Mouse (Mus musculus) liver, embryonic 11.5 days (tissue): ENCODE data around the gene Prrc2b. TPM values are rescaled to one million over a fixed set of nuclear protein-coding genes. Genes with fewer than 3 reads are reported as not detected.
A peak's percentile ranks its signal among the peaks of the same experiment; 100 is the strongest.

Source experiments
- ATAC-seq: fragments of 200-750 bp; cut with Nextera tagmentation; replicated peaks from 2 replicates; pipeline ENCODE4 v1.8.0; 2017; ENCODE audit warnings: moderate number of reproducible peaks, mild to moderate bottlenecking, moderate TSS enrichment, moderate library complexity; ENCODE audit not compliant: low FRiP score
- DNase-seq: peaks from one replicate; pipeline ENCODE4 v3.0.0-alpha.2; 2017; ENCODE audit warnings: low spot score
- H3K27ac ChIP-seq: fragments of 300-500 bp; sonication (generic); 2 replicates; pipeline ENCODE4 v1.5.1; 2014; ENCODE audit warnings: mild to moderate bottlenecking, low read depth, low read length, control low read depth
- H3K27me3 ChIP-seq: fragments of 300-500 bp; sonication (generic); replicated peaks from 2 replicates; pipeline ENCODE4 v1.6.1; 2014; ENCODE audit warnings: low read length, mixed read lengths; ENCODE audit not compliant: control insufficient read depth, insufficient read depth
- H3K36me3 ChIP-seq: fragments of 300-500 bp; sonication (generic); 2 replicates; pipeline ENCODE4 v1.6.1; 2014; ENCODE audit warnings: mild to moderate bottlenecking, low read length, moderate library complexity, mixed read lengths; ENCODE audit not compliant: control insufficient read depth, insufficient read depth
- H3K4me1 ChIP-seq: fragments of 300-500 bp; sonication (generic); replicated peaks from 2 replicates; pipeline ENCODE4 v1.6.1; 2014; ENCODE audit warnings: low read length, mixed read lengths; ENCODE audit not compliant: control insufficient read depth, insufficient read depth
- H3K4me2 ChIP-seq: fragments of 300-500 bp; sonication (generic); 2 replicates; pipeline ENCODE4 v1.6.1; 2014; ENCODE audit warnings: mild to moderate bottlenecking, control low read depth, moderate library complexity
- H3K4me3 ChIP-seq: fragments of 300-500 bp; sonication (generic); 2 replicates; pipeline ENCODE4 v1.5.1; 2014; ENCODE audit warnings: low read depth, low read length, control low read depth
- H3K9ac ChIP-seq: fragments of 300-500 bp; sonication (generic); 2 replicates; pipeline ENCODE4 v1.6.1; 2014; ENCODE audit warnings: low read depth, low read length, control low read depth
- H3K9me3 ChIP-seq: fragments of 300-500 bp; sonication (generic); 2 replicates; pipeline ENCODE4 v1.6.1; 2016; ENCODE audit warnings: low read length, inconsistent platforms, mixed read lengths; ENCODE audit not compliant: control insufficient read depth
- WGBS: fragments of 180-500 bp; shearing (Covaris S2); extraction: QIAGEN DNeasy Blood & Tissue Kit; methylation state at CpG from one replicate; pipeline ENCODE4 v1.1.7; 2014; 5-methylcytosine and 5-hydroxymethylcytosine counted together
- polyA plus RNA-seq: library from polyadenylated mRNA; unstranded; fragments of >200 nt; fragmentation: Nextera tagmentation; extraction: Ambion mirVana; gene quantifications from 2 replicates; pipeline ENCODE4 v1.2.1, GENCODE M21; 2014

Prrc2b gene
- polyA plus RNA-seq, 1 experiment from 2014 or later, result 48.1 TPM

DNA sequence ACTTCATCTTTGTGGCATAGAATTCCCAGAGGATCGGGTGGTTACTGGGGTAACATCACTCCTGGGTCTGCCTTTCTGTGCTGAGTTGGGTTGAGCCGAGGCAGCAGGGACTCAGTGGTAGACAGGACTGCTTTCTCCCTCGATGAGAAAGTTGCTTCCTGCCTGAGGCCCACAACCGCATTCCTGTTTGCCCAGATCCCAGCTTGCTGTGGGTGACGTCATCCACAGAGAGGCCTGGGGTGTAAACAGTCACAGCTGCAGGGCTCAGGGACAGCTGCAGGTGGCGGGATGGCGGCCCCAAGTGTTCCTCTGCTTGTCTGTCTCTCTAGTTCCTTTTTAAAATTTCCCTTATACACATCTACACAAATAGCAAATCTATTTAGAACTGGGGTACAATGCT, 16.9 kb downstream of the Prrc2b start:
- WGBS, result 14% methylated on average over 7 of the region's 7 CpGs
- Histone ChIP-seq H3K4me1 (peaks cover 47% of the 10 kb centered on the region), H3K4me2 (peak overlapping the region; percentile 46), H3K9me3 (no peaks in the 10 kb centered on the region), H3K36me3 (no peaks in the 10 kb centered on the region; the same call in 1 of the 2 replicates), H3K4me3 (no peak overlapping the region), H3K9ac (no peak overlapping the region), H3K27me3 (no peaks in the 10 kb centered on the region), H3K27ac (peak overlapping the region; percentile 28)
- peak; percentile 41; the same call in 1 of the 2 replicates for ATAC-seq
- no peak for DNase-seq

DNA sequence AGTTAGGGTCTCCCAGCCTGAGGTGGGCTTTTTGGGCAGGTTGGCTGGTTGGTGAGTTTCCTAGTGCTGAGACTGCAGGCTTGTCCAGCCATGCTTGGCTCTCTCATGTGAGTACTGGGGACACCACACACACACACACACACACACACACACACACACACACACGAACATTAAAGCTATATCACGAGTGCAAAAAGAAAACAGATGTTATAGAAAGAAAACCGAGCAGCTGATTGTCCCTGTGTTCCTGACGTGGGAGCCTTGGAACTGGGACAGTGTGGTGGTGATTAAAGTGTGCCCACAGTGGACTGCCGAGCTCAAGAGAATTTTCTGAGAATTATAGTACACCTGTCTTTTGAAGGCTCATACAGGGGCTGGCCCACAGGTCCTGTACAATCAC, 18.4 kb downstream of the Prrc2b start:
- Histone ChIP-seq H3K27me3 (no peaks in the 10 kb centered on the region), H3K9me3 (no peaks in the 10 kb centered on the region), H3K4me1 (peaks cover 43% of the 10 kb centered on the region), H3K4me3 (no peak overlapping the region), H3K4me2 (no peak overlapping the region), H3K9ac (no peak overlapping the region), H3K27ac (no peak overlapping the region), H3K36me3 (no peaks in the 10 kb centered on the region; the same call in 1 of the 2 replicates)
- ATAC-seq, result no peak
- WGBS, result 81% methylated on average over 5 of the region's 5 CpGs
- no peak for DNase-seq

DNA sequence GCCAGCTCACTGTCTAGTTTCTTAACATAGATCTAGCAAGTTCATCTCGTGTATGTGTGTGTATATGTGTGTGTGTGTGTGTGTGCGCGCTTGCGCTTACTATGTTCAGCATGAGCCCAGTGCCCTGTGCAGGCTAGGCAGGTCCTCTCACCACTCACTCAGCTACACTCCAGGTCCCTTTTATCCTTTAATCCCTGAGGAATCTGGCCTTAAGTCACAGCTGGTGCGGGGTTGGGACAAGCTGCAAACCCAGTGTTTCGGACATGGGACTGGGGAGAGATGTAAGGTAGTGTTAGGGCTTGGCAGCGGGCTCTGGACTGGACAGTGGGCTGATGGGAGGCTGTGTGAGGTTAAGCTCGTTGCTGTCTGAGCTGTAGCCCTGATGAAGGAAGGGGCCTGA, 19.1 kb downstream of the Prrc2b start:
- 82% methylated on average over 8 of the region's 8 CpGs for WGBS
- ATAC-seq (no peak), DNase-seq (no peak)
- Histone ChIP-seq H3K9me3 (no peaks in the 10 kb centered on the region), H3K4me1 (peaks cover 43% of the 10 kb centered on the region), H3K4me3 (no peak overlapping the region), H3K4me2 (no peak overlapping the region), H3K27me3 (no peaks in the 10 kb centered on the region), H3K9ac (no peak overlapping the region), H3K36me3 (no peaks in the 10 kb centered on the region; the same call in 1 of the 2 replicates), H3K27ac (no peak overlapping the region)

DNA sequence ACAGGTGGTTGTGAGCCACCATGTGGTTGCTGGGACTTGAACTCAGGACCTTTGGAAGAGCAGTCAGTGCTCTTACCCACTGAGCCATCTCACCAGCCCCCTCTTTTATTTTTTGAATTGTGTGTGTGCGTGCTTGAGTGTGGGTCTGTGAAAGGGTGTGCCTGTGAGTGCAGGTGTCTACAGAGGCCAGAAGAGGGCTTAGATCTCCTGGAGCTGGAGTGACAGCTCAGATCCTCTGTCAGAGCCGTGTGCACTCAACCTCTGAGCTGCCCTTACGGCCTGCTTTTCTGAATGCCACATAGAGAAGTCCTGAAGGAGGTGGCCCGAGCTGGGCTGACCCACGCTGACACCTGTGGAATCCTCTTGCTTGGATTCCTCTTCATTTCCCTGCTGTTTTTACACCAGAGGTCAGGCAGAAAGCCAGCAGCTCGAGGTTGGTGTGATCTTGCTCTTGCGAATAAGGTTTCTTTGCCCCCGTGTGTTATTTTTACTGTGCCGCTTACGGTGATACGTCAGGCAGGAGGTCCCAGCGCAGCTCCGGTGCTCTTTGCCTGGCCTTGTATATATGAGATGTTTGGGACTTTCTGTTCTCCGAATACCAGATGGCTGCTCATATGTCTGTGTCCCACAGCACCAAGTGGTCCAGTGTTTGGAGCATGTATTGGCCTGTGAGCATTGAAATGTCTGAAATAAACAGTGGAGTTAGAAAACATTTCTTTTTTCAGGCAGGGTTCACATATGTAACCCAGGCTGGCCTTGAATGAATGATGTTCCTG, 21.0 kb downstream of the Prrc2b start:
- Histone ChIP-seq H3K9me3 (no peaks in the 10 kb centered on the region), H3K4me2 (no peak overlapping the region), H3K4me3 (no peak overlapping the region), H3K9ac (no peak overlapping the region), H3K27me3 (no peaks in the 10 kb centered on the region), H3K36me3 (no peaks in the 10 kb centered on the region; the same call in 1 of the 2 replicates), H3K27ac (no peak overlapping the region), H3K4me1 (peaks cover 40% of the 10 kb centered on the region)
- ATAC-seq, result no peak
- no peak for DNase-seq
- 88% methylated on average over 14 of the region's 14 CpGs for WGBS

DNA sequence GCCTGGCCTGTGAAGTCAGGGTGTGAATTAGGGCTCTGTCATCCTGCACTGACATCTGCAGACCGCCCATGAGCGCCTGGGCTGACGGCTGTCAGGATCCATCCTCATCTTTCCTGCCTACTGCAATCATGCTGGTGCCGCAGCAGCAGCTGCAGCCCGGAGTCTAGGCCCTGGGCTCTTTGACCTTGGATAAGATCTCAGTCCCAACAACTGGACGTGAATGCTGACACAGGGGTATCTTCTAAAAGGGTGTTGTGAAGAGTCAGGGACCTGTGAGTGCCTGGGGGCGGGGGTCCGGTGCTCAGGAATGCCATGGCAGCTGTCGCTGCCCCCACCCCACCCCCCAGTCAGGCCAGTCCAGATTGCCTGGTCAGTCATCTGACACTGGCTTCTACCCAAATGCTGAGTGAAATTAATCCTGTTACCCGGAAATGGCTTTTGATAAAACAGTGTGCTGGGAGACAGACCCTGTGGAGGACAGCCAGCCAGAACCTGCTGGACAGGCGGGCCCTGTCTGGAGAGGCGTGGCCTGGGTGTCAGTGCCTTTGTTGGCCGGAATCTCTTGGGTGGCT, 23.4 kb downstream of the Prrc2b start:
- Histone ChIP-seq H3K4me3 (no peak overlapping the region), H3K27me3 (no peaks in the 10 kb centered on the region), H3K27ac (peak overlapping the region; percentile 43), H3K9ac (no peak overlapping the region), H3K36me3 (no peaks in the 10 kb centered on the region; the same call in 1 of the 2 replicates), H3K9me3 (no peaks in the 10 kb centered on the region), H3K4me2 (peak overlapping the region; percentile 16; the same call in 1 of the 2 replicates), H3K4me1 (peaks cover 41% of the 10 kb centered on the region)
- 39% methylated on average over 13 of the region's 13 CpGs for WGBS
- no peak for DNase-seq
- peak; percentile 50; the same call in 1 of the 2 replicates for ATAC-seq

DNA sequence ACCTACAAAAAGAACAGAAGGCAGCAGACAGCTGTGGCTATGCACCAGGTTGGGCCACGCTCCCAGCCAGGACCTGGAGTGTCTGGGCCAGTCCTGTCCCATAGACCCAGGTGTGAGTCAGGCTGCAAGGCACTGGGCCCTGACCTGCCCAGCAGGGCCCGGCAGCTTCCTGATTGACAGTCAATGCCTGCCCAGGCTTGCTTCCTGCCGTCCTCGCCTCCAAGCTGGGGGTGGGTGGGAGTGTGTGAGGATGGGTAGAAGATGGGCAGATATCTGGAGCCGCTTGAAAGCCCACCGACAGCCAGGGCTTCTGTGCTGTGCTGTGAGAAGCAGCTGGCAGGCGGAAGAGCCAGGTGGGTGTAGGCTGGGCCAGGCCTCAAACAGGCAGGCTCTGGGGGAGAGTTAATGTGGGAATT, 24.2 kb downstream of the Prrc2b start:
- 55% methylated on average over 7 of the region's 7 CpGs for WGBS
- H3K36me3 ChIP-seq, result no peaks in the 10 kb centered on the region; the same call in 1 of the 2 replicates
- H3K27ac ChIP-seq, result peak overlapping the region; percentile 60
- H3K4me1 ChIP-seq, result peaks cover 41% of the 10 kb centered on the region
- H3K4me3 ChIP-seq, result no peak overlapping the region
- H3K27me3 ChIP-seq, result no peaks in the 10 kb centered on the region
- no peak for DNase-seq
- H3K9ac ChIP-seq, result no peak overlapping the region
- H3K4me2 ChIP-seq, result peak overlapping the region; percentile 23
- no peak for ATAC-seq
- H3K9me3 ChIP-seq, result no peaks in the 10 kb centered on the region

DNA sequence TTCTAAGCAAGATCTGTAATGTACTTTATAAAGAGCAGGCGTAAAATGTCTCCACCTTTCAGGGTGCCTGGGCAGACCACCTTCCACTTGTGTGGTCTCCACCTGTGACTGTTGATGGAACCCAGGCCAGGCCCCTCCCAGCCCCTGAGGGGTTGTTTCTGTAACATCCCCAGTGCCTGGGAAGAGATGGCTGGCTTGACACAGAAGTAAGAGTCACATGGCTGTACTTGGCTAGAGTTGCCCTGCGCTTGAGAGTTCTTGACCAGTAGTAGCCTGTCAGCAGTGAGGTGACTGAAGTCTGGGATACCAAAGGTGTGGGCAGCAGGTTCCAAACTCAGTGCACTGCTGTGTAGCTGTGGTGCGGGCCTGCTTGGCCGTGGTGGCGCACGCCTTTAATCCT, 24.6 kb downstream of the Prrc2b start:
- no peak for DNase-seq
- no peaks in the 10 kb centered on the region for H3K27me3 ChIP-seq
- H3K36me3 ChIP-seq, result no peaks in the 10 kb centered on the region; the same call in 1 of the 2 replicates
- H3K4me1 ChIP-seq, result peaks cover 41% of the 10 kb centered on the region
- H3K9ac ChIP-seq, result no peak overlapping the region
- no peak for ATAC-seq
- no peak overlapping the region for H3K4me2 ChIP-seq
- 94% methylated on average over 6 of the region's 6 CpGs for WGBS
- H3K27ac ChIP-seq, result no peak overlapping the region
- H3K9me3 ChIP-seq, result no peaks in the 10 kb centered on the region
- H3K4me3 ChIP-seq, result no peak overlapping the region

DNA sequence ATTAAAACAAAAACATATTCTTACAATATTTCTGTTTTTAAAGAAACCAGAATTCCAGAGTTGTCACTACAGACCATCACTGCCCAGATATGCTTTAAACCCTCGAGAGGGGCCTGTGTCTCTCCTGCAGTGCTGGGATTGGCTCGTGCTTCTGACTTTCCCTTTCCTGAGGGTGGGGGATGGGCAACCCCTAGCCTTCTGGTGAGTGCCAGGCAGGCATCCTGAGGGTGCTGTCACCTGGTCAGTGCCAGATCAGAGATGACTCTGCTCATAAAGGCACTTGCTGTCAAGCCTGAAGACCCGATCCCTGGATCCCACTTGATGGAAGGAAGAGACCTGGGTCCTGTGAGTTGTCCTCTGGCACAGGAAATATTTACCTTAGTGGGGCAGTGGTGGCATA, 26.0 kb downstream of the Prrc2b start:
- 45% methylated on average over 3 of the region's 3 CpGs for WGBS
- H3K27me3 ChIP-seq, result no peaks in the 10 kb centered on the region
- no peak for ATAC-seq
- H3K9ac ChIP-seq, result no peak overlapping the region
- no peak for DNase-seq
- H3K4me3 ChIP-seq, result no peak overlapping the region
- peaks cover 41% of the 10 kb centered on the region for H3K4me1 ChIP-seq
- H3K9me3 ChIP-seq, result no peaks in the 10 kb centered on the region
- no peaks in the 10 kb centered on the region; the same call in 1 of the 2 replicates for H3K36me3 ChIP-seq
- H3K27ac ChIP-seq, result no peak overlapping the region
- no peak overlapping the region for H3K4me2 ChIP-seq
